In the genomic region with DNA sequence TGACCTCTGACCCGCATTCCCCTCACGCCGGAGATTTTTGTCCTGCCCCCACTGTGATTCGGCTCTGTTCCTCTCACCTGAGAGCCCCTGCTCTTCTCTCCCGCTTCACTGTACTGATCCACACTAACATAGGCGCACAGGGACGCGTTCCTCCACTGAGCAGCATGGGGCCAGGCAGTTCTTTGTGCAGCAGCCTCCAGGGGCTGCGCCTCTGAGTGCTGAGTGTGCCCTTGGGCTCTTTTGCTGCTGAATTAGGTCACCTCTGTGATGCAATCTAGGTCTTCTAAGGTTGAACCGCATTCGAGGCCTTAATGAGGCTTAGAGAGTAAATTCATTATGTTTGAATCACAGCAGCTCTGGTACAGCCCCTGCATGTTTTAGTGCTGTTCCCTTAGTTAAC, we compare ENCODE assay signal across 17 mouse cellular contexts. TPM values are rescaled to one million over a fixed set of nuclear protein-coding genes. Genes with fewer than 3 reads are reported as not detected.
DNase-seq lines count a peak whose midpoint lies in the region; ATAC-seq and TF ChIP-seq lines count a peak whose summit lies in the region.
"Had no signal": no experiment of that assay in that cellular context is flagged by ENCODE, and none has a peak within 500 bp of the region (broad histone marks: within the 10 kb centered on the region; RNA-seq: fewer than 3 reads in every experiment).

No protein-coding gene starts in this region.

- TF ChIP-seq CTCF in ES-Bruce4 (IDR thresholded peaks at IDR 0.05; ENCODE audit: low read depth, low read length) = no peak
- no peak for TF ChIP-seq CTCF in gastrocnemius, adult 2 months (IDR thresholded peaks at IDR 0.05)

- H3K9ac ChIP-seq in ES-Bruce4 (ENCODE audit: low read depth, poor library complexity, severe bottlenecking) = no peak overlapping the region
- no peak overlapping the region for H3K9ac ChIP-seq in forebrain, embryonic 11.5 days (ENCODE audit: low read length)
- H3K9ac ChIP-seq: heart, embryonic 13.5 days; liver, postnatal 0 days had no signal

- no peak overlapping the region for H3K4me3 ChIP-seq in ES-Bruce4 (ENCODE audit: low read depth, low read length)
- H3K4me3 ChIP-seq in forebrain, embryonic 11.5 days (ENCODE audit: low read depth, low read length) = no peak overlapping the region
- H3K4me3 ChIP-seq in gastrocnemius, adult 2 months = no peak overlapping the region
- H3K4me3 ChIP-seq: heart, embryonic 13.5 days; midbrain, embryonic 10.5 days had no signal

- peaks cover 5% of the 10 kb centered on the region; the same call in 1 of the 2 replicates for H3K9me3 ChIP-seq in ES-Bruce4 (replicated peaks; ENCODE audit: control insufficient read depth, insufficient read depth, low read length, poor library complexity, severe bottlenecking)
- no peaks in the 10 kb centered on the region for H3K9me3 ChIP-seq in forebrain, embryonic 11.5 days (ENCODE audit: control insufficient read depth, low read length)
- H3K9me3 ChIP-seq: heart, embryonic 13.5 days; midbrain, embryonic 10.5 days had no signal

- intact Hi-C loops in gastrocnemius, adult 2 months (cut with DNase I) = no loop called here
- intact Hi-C loops in gastrocnemius, postnatal 36 days (cut with DNase I) = no loop called here

- 49% methylated on average over 11 of the region's 11 CpGs for WGBS in forebrain, embryonic 11.5 days

- H3K4me2 ChIP-seq in forebrain, embryonic 11.5 days (ENCODE audit: low read depth, low read length, severe bottlenecking) = no peak overlapping the region
- H3K4me2 ChIP-seq: heart, embryonic 13.5 days had no signal

- peak; percentile 43; the same call in 1 of the 2 replicates for ATAC-seq in cerebellum, adult (ENCODE audit: insufficient number of reproducible peaks, low FRiP score, low TSS enrichment)
- peak; percentile 78 for ATAC-seq in forebrain, embryonic 11.5 days (replicated peaks; ENCODE audit: low FRiP score)
- ATAC-seq: liver, postnatal 0 days had no signal

- peaks cover 2% of the 10 kb centered on the region for H3K4me1 ChIP-seq in ES-Bruce4 (ENCODE audit: control insufficient read depth, insufficient read depth, low read length)
- no peaks in the 10 kb centered on the region for H3K4me1 ChIP-seq in forebrain, embryonic 11.5 days (replicated peaks; ENCODE audit: control insufficient read depth, insufficient read depth, low read length)
- H3K4me1 ChIP-seq: heart, embryonic 13.5 days; midbrain, embryonic 10.5 days had no signal

- peaks cover 4% of the 10 kb centered on the region; the same call in 1 of the 2 replicates for H3K36me3 ChIP-seq in ES-Bruce4 (ENCODE audit: control insufficient read depth, insufficient read depth, low read length, poor library complexity, severe bottlenecking)
- H3K36me3 ChIP-seq in forebrain, embryonic 11.5 days (ENCODE audit: control insufficient read depth, insufficient read depth, low read length) = no peaks in the 10 kb centered on the region; the same call in 1 of the 2 replicates

- TF ChIP-seq POLR2A in ES-Bruce4 (IDR thresholded peaks at IDR 0.05; ENCODE audit: insufficient read depth, low read length) = no peak

- peak overlapping the region; percentile 56; the same call in 1 of the 2 replicates for H3K27ac ChIP-seq in ES-Bruce4 (ENCODE audit: insufficient read depth, low read length)
- H3K27ac ChIP-seq in forebrain, embryonic 11.5 days (ENCODE audit: low read depth, low read length) = no peak overlapping the region
- H3K27ac ChIP-seq in gastrocnemius, adult 2 months = no peak overlapping the region
- H3K27ac ChIP-seq: heart, embryonic 13.5 days; midbrain, embryonic 10.5 days had no signal

- no peaks in the 10 kb centered on the region for H3K27me3 ChIP-seq in ES-Bruce4 (ENCODE audit: control insufficient read depth, insufficient read depth, low read length, poor library complexity, severe bottlenecking)
- H3K27me3 ChIP-seq in forebrain, embryonic 11.5 days (ENCODE audit: control insufficient read depth, insufficient read depth, low read length) = no peaks in the 10 kb centered on the region
- H3K27me3 ChIP-seq: heart, embryonic 13.5 days had no signal

- no peak for DNase-seq in cerebellum, postnatal 10 days
- DNase-seq in adrenal gland, adult 8-10 months = peak; percentile 48
- peak; percentile 54 for DNase-seq in forebrain, embryonic 11.5 days (ENCODE audit: low spot score)
- no peak for DNase-seq in gastrocnemius, adult 2 months
- no peak for DNase-seq in gastrocnemius, postnatal 36 days
- no peak for DNase-seq in spleen, postnatal 14 days (ENCODE audit: low spot score in 2 of 2)
- DNase-seq: cerebellum, postnatal 14 days; heart, postnatal 4 days; kidney, adult 9 months; liver, postnatal 0 days; lung, postnatal 36 days; right cerebral cortex, postnatal 25 days; thymus, adult 18-20 months had no signal

- TF ChIP-seq EP300 in ES-Bruce4 (IDR thresholded peaks at IDR 0.05; ENCODE audit: insufficient read depth, low read depth, low read length) = peak; percentile 80

RNA-seq across cellular contexts. Expression of gene Map9, which starts 24.5 kb away (rescaled TPM):
- polyA plus RNA-seq in ES-Bruce4 (2011; ENCODE audit: insufficient read depth, insufficient read length, low read depth, missing spikeins) = 10.2 and 12.3 TPM in 2 replicates
- total RNA-seq in adrenal gland, adult 8-10 months (2022) = 1 to 10 TPM; 7.5 to 7.9 (median 7.7) TPM
- 13.0 and 15.0 TPM in 2 replicates for polyA plus RNA-seq in forebrain, embryonic 11.5 days (2014; fragmentation: Nextera tagmentation; extraction: Ambion mirVana)
- 1 to 10 TPM; 1.8 to 2.7 TPM for total RNA-seq in gastrocnemius, adult 2 months (2021)
- 1 to 10 TPM; 2.3 to 3.1 TPM for total RNA-seq in gastrocnemius, postnatal 36 days (2021)

Comparison
In these comparisons a context has a peak if more than half of its experiments do, and no peak if none do; other contexts are left out.
1. DNase-seq: peak in adrenal gland, adult 8-10 months (single experiment) and forebrain, embryonic 11.5 days (single experiment); none in cerebellum, postnatal 10 days (0 of 2), gastrocnemius, adult 2 months (single experiment), gastrocnemius, postnatal 36 days (0 of 2) and spleen, postnatal 14 days (0 of 2).